Mouse (Mus musculus) right cerebral cortex, postnatal 14 days (tissue): ENCODE measurements around the gene Carmil1.
"Not testable (repeated sequence)": the region's sequence is repeated elsewhere in the genome, so short reads cannot be mapped to it uniquely, and the experiment has no call there.

ENCODE experiments used
- DNase-seq: peaks from one replicate; pipeline ENCODE4 v3.0.0; 2022

Carmil1 gene

GRCm38 (mm10) chr13:24147006-24147405, 133.6 kb downstream of the Carmil1 start:
- DNase-seq: no peak

GRCm38 (mm10) chr13:24146541-24146940, 134.1 kb downstream of the Carmil1 start:
- DNase-seq: no peak

GRCm38 (mm10) chr13:24144858-24145257, 135.7 kb downstream of the Carmil1 start:
- DNase-seq: no peak

- no peak for DNase-seq
These were observed 136.5 kb downstream of the Carmil1 start for GRCm38 (mm10) chr13:24144141-24144540.

- no peak for DNase-seq
These were observed 143.8 kb downstream of the Carmil1 start for GRCm38 (mm10) chr13:24136836-24137235.

- no peak for DNase-seq
These were observed 145.0 kb downstream of the Carmil1 start for GRCm38 (mm10) chr13:24135282-24136230.

- no peak for DNase-seq
These were observed 147.7 kb downstream of the Carmil1 start for GRCm38 (mm10) chr13:24132866-24133265.

GRCm38 (mm10) chr13:24131319-24131718, 149.3 kb downstream of the Carmil1 start:
- no peak for DNase-seq

GRCm38 (mm10) chr13:24130741-24131140, 149.9 kb downstream of the Carmil1 start:
- DNase-seq: no peak

- DNase-seq: no peak
These were observed 151.9 kb downstream of the Carmil1 start for GRCm38 (mm10) chr13:24128731-24129130.

GRCm38 (mm10) chr13:24125865-24126264, 154.7 kb downstream of the Carmil1 start:
- DNase-seq: no peak

GRCm38 (mm10) chr13:24117181-24117812, 163.3 kb downstream of the Carmil1 start:
- peak; percentile 15 for DNase-seq

- peak; percentile 25 for DNase-seq
These were observed 167.8 kb downstream of the Carmil1 start for GRCm38 (mm10) chr13:24112689-24113348.

- no peak for DNase-seq
These were observed 170.3 kb downstream of the Carmil1 start for GRCm38 (mm10) chr13:24110329-24110728.

- no peak for DNase-seq
These were observed 172.3 kb downstream of the Carmil1 start for GRCm38 (mm10) chr13:24108282-24108681.

- no peak for DNase-seq
These were observed 173.5 kb downstream of the Carmil1 start for GRCm38 (mm10) chr13:24107058-24107457.

GRCm38 (mm10) chr13:24105838-24106237, 174.8 kb downstream of the Carmil1 start:
- DNase-seq: no peak

GRCm38 (mm10) chr13:24105340-24105669, 175.3 kb downstream of the Carmil1 start:
- DNase-seq: no peak

- not testable (repeated sequence) for DNase-seq
These were observed 175.8 kb downstream of the Carmil1 start for GRCm38 (mm10) chr13:24104611-24105339.

GRCm38 (mm10) chr13:24104016-24104415, 176.6 kb downstream of the Carmil1 start:
- DNase-seq: no peak

GRCm38 (mm10) chr13:24103152-24103551, 177.4 kb downstream of the Carmil1 start:
- DNase-seq: no peak

- DNase-seq: no peak
These were observed 178.3 kb downstream of the Carmil1 start for GRCm38 (mm10) chr13:24102256-24102655.
